Mouse (Mus musculus): Measurements from ENCODE around the gene Snrpd3. TPM values are rescaled to one million over a fixed set of nuclear protein-coding genes. Genes with fewer than 3 reads are reported as not detected.

Gene Snrpd3
- polyA plus RNA-seq, 1 experiment from 2014 or later = 141 TPM

- H3K4me3 ChIP-seq (ENCODE audit: low read depth, low read length) = 0 out of 2 replicates have a peak overlapping the region, but pooled peaks have one; percentile 2
- no peak overlapping the region; the same call in 1 of the 2 replicates for H3K4me2 ChIP-seq (replicated peaks; ENCODE audit: low read depth, low read length)
- no peaks in the 10 kb centered on the region for H3K36me3 ChIP-seq (ENCODE audit: control insufficient read depth, insufficient read depth, low read length)
- peak; percentile 31; the same call in 1 of the 2 replicates for ATAC-seq (ENCODE audit: insufficient number of reproducible peaks, insufficient read depth, low FRiP score, low read depth)
- H3K9ac ChIP-seq (replicated peaks; ENCODE audit: low read depth, low read length) = no peak overlapping the region
- WGBS = 16% methylated on average over 20 of the region's 20 CpGs
- no peaks in the 10 kb centered on the region for H3K27me3 ChIP-seq (ENCODE audit: control insufficient read depth, insufficient read depth, low read length)
- H3K27ac ChIP-seq (ENCODE audit: low read length) = no peak overlapping the region
- peaks cover 11% of the 10 kb centered on the region for H3K4me1 ChIP-seq (ENCODE audit: control insufficient read depth, insufficient read depth, low read length)
- no peaks in the 10 kb centered on the region for H3K9me3 ChIP-seq (ENCODE audit: control insufficient read depth, low read depth, low read length)
These were observed 68.7 kb downstream of the Snrpd3 start for GRCm38 (mm10) chr10:75585876-75586552.

DNA sequence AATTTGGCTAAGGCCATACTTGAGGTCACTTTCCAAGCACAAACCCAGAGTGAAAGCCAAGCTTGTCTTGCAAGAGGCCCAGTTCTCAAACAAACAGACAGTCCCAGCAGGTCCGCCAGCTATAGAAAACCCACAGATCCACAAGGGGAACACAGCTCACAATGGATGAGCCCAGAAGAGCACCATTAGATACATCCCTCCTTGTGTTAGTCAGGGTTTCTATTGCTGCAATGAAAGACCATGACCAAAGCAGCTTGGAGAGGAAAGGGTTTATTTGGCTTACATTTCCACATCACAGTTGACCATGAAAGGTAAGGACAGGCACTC lies 69.2 kb downstream of the Snrpd3 start:
- no peak overlapping the region for H3K4me2 ChIP-seq (replicated peaks; ENCODE audit: low read depth, low read length)
- no peak overlapping the region for H3K4me3 ChIP-seq (ENCODE audit: low read depth, low read length)
- no peak for ATAC-seq (ENCODE audit: insufficient number of reproducible peaks, insufficient read depth, low FRiP score, low read depth)
- H3K9ac ChIP-seq (replicated peaks; ENCODE audit: low read depth, low read length) = no peak overlapping the region
- no peaks in the 10 kb centered on the region for H3K27me3 ChIP-seq (ENCODE audit: control insufficient read depth, insufficient read depth, low read length)
- H3K9me3 ChIP-seq (ENCODE audit: control insufficient read depth, low read depth, low read length) = no peaks in the 10 kb centered on the region
- peaks cover 11% of the 10 kb centered on the region for H3K4me1 ChIP-seq (ENCODE audit: control insufficient read depth, insufficient read depth, low read length)
- no peak overlapping the region for H3K27ac ChIP-seq (ENCODE audit: low read length)
- no peaks in the 10 kb centered on the region for H3K36me3 ChIP-seq (ENCODE audit: control insufficient read depth, insufficient read depth, low read length)
- WGBS = 92% methylated on average over 1 of the region's 1 CpGs

Other genes with a start within 250 kb of the Snrpd3 start
- 3.8 and 4.9 TPM in 2 replicates for gene Adora2a, start 200.7 kb upstream of the Snrpd3 start, polyA plus RNA-seq (2014; fragmentation: Nextera tagmentation; extraction: Ambion mirVana)
- gene Upb1, start 116.4 kb upstream of the Snrpd3 start, polyA plus RNA-seq (2014; fragmentation: Nextera tagmentation; extraction: Ambion mirVana) = 0.95 and 2.5 TPM in 2 replicates
- gene Gucd1, start 421 bp downstream of the Snrpd3 start, polyA plus RNA-seq (2014; fragmentation: Nextera tagmentation; extraction: Ambion mirVana) = 29.9 and 30.5 TPM in 2 replicates
- gene Lrrc75b, start 42.8 kb downstream of the Snrpd3 start, polyA plus RNA-seq (2014; fragmentation: Nextera tagmentation; extraction: Ambion mirVana) = 2.2 TPM in 2 replicates
- 3.1 and 3.8 TPM in 2 replicates for gene Ggt1, start 44.1 kb downstream of the Snrpd3 start, polyA plus RNA-seq (2014; fragmentation: Nextera tagmentation; extraction: Ambion mirVana)
- gene Ggt5, start 71.8 kb downstream of the Snrpd3 start, polyA plus RNA-seq (2014; fragmentation: Nextera tagmentation; extraction: Ambion mirVana) = 4.1 and 5.2 TPM in 2 replicates
- gene Susd2, start 126.5 kb downstream of the Snrpd3 start, polyA plus RNA-seq (2014; fragmentation: Nextera tagmentation; extraction: Ambion mirVana) = 8.3 and 10.2 TPM in 2 replicates
- gene Cabin1, start 246.8 kb downstream of the Snrpd3 start, polyA plus RNA-seq (2014; fragmentation: Nextera tagmentation; extraction: Ambion mirVana) = 42.7 and 49.0 TPM in 2 replicates

Measured in stomach, embryonic 14.5 days (tissue).